Mouse (Mus musculus) MEL (cell line): ENCODE data around the gene Slamf8. TPM values are rescaled to one million over a fixed set of nuclear protein-coding genes. Genes with fewer than 3 reads are reported as not detected.
A peak's percentile ranks its signal among the peaks of the same experiment; 100 is the strongest.

Experiments used
- DNase-seq: peaks from one replicate; pipeline ENCODE4 v3.0.0; 2011; ENCODE audit warnings: low read depth, low spot score
- H3K27ac ChIP-seq: 2 replicates; pipeline ENCODE4 v1.5.1; 2012; ENCODE audit warnings: low read depth, mild to moderate bottlenecking, control low read depth, low read length, moderate library complexity; ENCODE audit not compliant: control insufficient read depth
- H3K27me3 ChIP-seq, 2 experiments: fragments of 150-350 bp in 1 of 2; sonication (generic) in 1 of 2; 2 replicates each; pipeline ENCODE4 v1.6.1; 2012; ENCODE audit warnings: low read length in 2 of 2, mild to moderate bottlenecking in 2 of 2, improper control_type of control experiment in 1 of 2, moderate library complexity in 1 of 2; ENCODE audit not compliant: insufficient read depth in 2 of 2, control insufficient read depth in 1 of 2
- H3K36me3 ChIP-seq, 2 experiments: 2 replicates each; pipeline ENCODE4 v1.6.1; 2012 to 2014; ENCODE audit warnings: low read length in 2 of 2, improper control_type of control experiment in 1 of 2, inconsistent platforms in 1 of 2, mild to moderate bottlenecking in 1 of 2; ENCODE audit not compliant: insufficient read depth in 2 of 2, control insufficient read depth in 1 of 2
- H3K4me1 ChIP-seq, 2 experiments: fragments of 150-350 bp in 1 of 2; sonication (generic) in 1 of 2; 2 replicates each; pipeline ENCODE4 v1.6.1; 2012; ENCODE audit warnings: low read length in 2 of 2, improper control_type of control experiment in 1 of 2, mild to moderate bottlenecking in 1 of 2; ENCODE audit not compliant: insufficient read depth in 2 of 2, control insufficient read depth in 1 of 2
- H3K4me3 ChIP-seq, 2 experiments: fragments of 150-350 bp in 1 of 2; sonication (generic) in 1 of 2; 2 replicates each; pipeline ENCODE4 v1.5.1; 2012; ENCODE audit warnings: low read depth in 2 of 2, low read length in 2 of 2, mild to moderate bottlenecking in 2 of 2, moderate library complexity in 2 of 2, control low read depth in 1 of 2, improper control_type of control experiment in 1 of 2; ENCODE audit not compliant: control insufficient read depth in 1 of 2, insufficient read depth in 1 of 2
- H3K79me2 ChIP-seq: 2 replicates; pipeline ENCODE4 v1.6.1; 2012; ENCODE audit warnings: mild to moderate bottlenecking, low read length, moderate library complexity; ENCODE audit not compliant: control insufficient read depth, poor library complexity, insufficient read depth
- H3K9ac ChIP-seq: 2 replicates; pipeline ENCODE4 v1.6.1; 2012; ENCODE audit warnings: low read depth, mild to moderate bottlenecking, control low read depth, low read length, moderate library complexity; ENCODE audit not compliant: control insufficient read depth, poor library complexity, severe bottlenecking
- H3K9me3 ChIP-seq: fragments of 150-350 bp; sonication (generic); replicated peaks from 2 replicates; pipeline ENCODE4 v1.6.1; 2012; ENCODE audit warnings: mild to moderate bottlenecking, low read length, improper control_type of control experiment, moderate library complexity; ENCODE audit not compliant: insufficient read depth
- CHD2 ChIP-seq: IDR thresholded peaks from 2 replicates; pipeline ENCODE4 v1.6.1; 2011; ENCODE audit warnings: low read length, improper control_type of control experiment
- E2F4 ChIP-seq: IDR thresholded peaks from 2 replicates; pipeline ENCODE4 v1.6.1; 2011; ENCODE audit warnings: low read depth, low read length, improper control_type of control experiment, borderline replicate concordance
- ELF1 ChIP-seq: IDR thresholded peaks from 2 replicates; pipeline ENCODE4 v1.6.1; 2014; ENCODE audit warnings: low read depth, mild to moderate bottlenecking, inconsistent platforms, low read length, improper control_type of control experiment, moderate library complexity
- ETS1 ChIP-seq: IDR thresholded peaks from 2 replicates; pipeline ENCODE4 v1.6.1; 2012; ENCODE audit warnings: low read depth, mild to moderate bottlenecking, inconsistent platforms, low read length, improper control_type of control experiment, moderate library complexity
- GATA1 ChIP-seq: IDR thresholded peaks from 2 replicates; pipeline ENCODE4 v1.6.1; 2011; ENCODE audit warnings: low read depth, low read length, improper control_type of control experiment
- HCFC1 ChIP-seq: IDR thresholded peaks from 2 replicates; pipeline ENCODE4 v1.6.1; 2012; ENCODE audit warnings: low read depth, mild to moderate bottlenecking, inconsistent platforms, low read length, improper control_type of control experiment, moderate library complexity
- MAFK ChIP-seq: IDR thresholded peaks from 2 replicates; pipeline ENCODE4 v1.6.1; 2011; ENCODE audit warnings: low read depth, mild to moderate bottlenecking, low read length, improper control_type of control experiment, borderline replicate concordance
- MAZ ChIP-seq: IDR thresholded peaks from 2 replicates; pipeline ENCODE4 v1.6.1; 2012; ENCODE audit warnings: low read depth, mild to moderate bottlenecking, inconsistent platforms, low read length, improper control_type of control experiment
- MEF2A ChIP-seq: IDR thresholded peaks from 2 replicates; pipeline ENCODE4 v1.6.1; 2014; ENCODE audit warnings: low read depth, mild to moderate bottlenecking, inconsistent platforms, low read length, improper control_type of control experiment; ENCODE audit not compliant: poor library complexity, insufficient replicate concordance, severe bottlenecking; ENCODE audit errors: extremely low read depth
- NELFE ChIP-seq: IDR thresholded peaks from 2 replicates; pipeline ENCODE4 v1.6.1; 2011; ENCODE audit warnings: low read depth, low read length, improper control_type of control experiment
- POLR2AphosphoS2 ChIP-seq: IDR thresholded peaks from 2 replicates; pipeline ENCODE4 v1.6.1; 2011; ENCODE audit warnings: low read length, improper control_type of control experiment
- POLR2AphosphoS5 ChIP-seq: IDR thresholded peaks from 2 replicates; pipeline ENCODE4 v1.6.1; 2012; ENCODE audit warnings: low read depth, borderline replicate concordance, mild to moderate bottlenecking, inconsistent platforms, low read length, moderate library complexity, mixed read lengths
- RAD21 ChIP-seq: IDR thresholded peaks from 2 replicates; pipeline ENCODE4 v1.6.1; 2011; ENCODE audit warnings: mild to moderate bottlenecking, low read depth, low read length, improper control_type of control experiment
- RCOR1 ChIP-seq: IDR thresholded peaks from 2 replicates; pipeline ENCODE4 v1.6.1; 2012; ENCODE audit warnings: low read depth, mild to moderate bottlenecking, inconsistent platforms, low read length, improper control_type of control experiment
- UBTF ChIP-seq: IDR thresholded peaks from 2 replicates; pipeline ENCODE4 v1.6.1; 2012; ENCODE audit warnings: low read depth, mild to moderate bottlenecking, inconsistent platforms, low read length, improper control_type of control experiment, moderate library complexity, borderline replicate concordance; ENCODE audit not compliant: insufficient read depth
- USF1 ChIP-seq: IDR thresholded peaks from 2 replicates; pipeline ENCODE4 v1.6.1; 2014; ENCODE audit warnings: low read depth, mild to moderate bottlenecking, inconsistent platforms, low read length, improper control_type of control experiment, moderate library complexity
- USF2 ChIP-seq, 2 experiments: IDR thresholded peaks; 2 replicates each; pipeline ENCODE4 v1.6.1; 2011 to 2012; ENCODE audit warnings: improper control_type of control experiment in 2 of 2, low read length in 2 of 2, borderline replicate concordance in 1 of 2, inconsistent platforms in 1 of 2, low read depth in 1 of 2, mild to moderate bottlenecking in 1 of 2; ENCODE audit not compliant: insufficient read depth in 1 of 2
- ZMIZ1 ChIP-seq: IDR thresholded peaks from 2 replicates; pipeline ENCODE4 v1.6.1; 2012; ENCODE audit warnings: low read depth, mild to moderate bottlenecking, inconsistent platforms, low read length, improper control_type of control experiment, moderate library complexity
- ZNF384 ChIP-seq: IDR thresholded peaks from 2 replicates; pipeline ENCODE4 v1.6.1; 2012; ENCODE audit warnings: low read depth, mild to moderate bottlenecking, inconsistent platforms, low read length, improper control_type of control experiment
- polyA plus RNA-seq, 2 experiments: library from polyadenylated mRNA; stranded (reverse) in 1 of 2; unstranded in 1 of 2; fragments of >175 nt in 1 of 2; fragments of >200 nt in 1 of 2; gene quantifications; 2 replicates each; pipeline versions ENCODE4 v1.2.1 to v1.2.4; 2012; ENCODE audit warnings: low replicate concordance in 2 of 2, low read depth in 1 of 2; ENCODE audit not compliant: insufficient read length in 2 of 2, insufficient read depth in 1 of 2, missing spikeins in 1 of 2
- total RNA-seq: library from RNA; depleted of rRNA; stranded (reverse); fragments of 300-350 nt; gene quantifications from 2 replicates; pipeline ENCODE4 v1.2.3, GENCODE M21; 2012

Gene Slamf8
- total and polyA plus RNA-seq, 3 experiments: not detected

GRCm38 (mm10) chr1:172631721-172632120, 41.4 kb upstream of the Slamf8 start:
- no peak overlapping the region for H3K27ac ChIP-seq
- no peak for TF ChIP-seq POLR2AphosphoS2
- no peak for TF ChIP-seq ELF1
- TF ChIP-seq MAZ: no peak
- H3K36me3 ChIP-seq: no peaks in the 10 kb centered on the region
- no peak overlapping the region for H3K4me3 ChIP-seq
- peaks cover 0 to 2% of the 10 kb centered on the region in 2 experiments; a peak in 1 of 4 replicates for H3K27me3 ChIP-seq
- peak; percentile 13 for DNase-seq
- no peaks in the 10 kb centered on the region for H3K79me2 ChIP-seq
- no peak overlapping the region for H3K9ac ChIP-seq
- no peaks in the 10 kb centered on the region; a peak in 1 of 4 replicates for H3K4me1 ChIP-seq
- no peaks in the 10 kb centered on the region for H3K9me3 ChIP-seq

GRCm38 (mm10) chr1:172629831-172630230, 39.5 kb upstream of the Slamf8 start:
- Histone ChIP-seq H3K36me3 (no peaks in the 10 kb centered on the region), H3K79me2 (no peaks in the 10 kb centered on the region), H3K9me3 (no peaks in the 10 kb centered on the region), H3K4me3 (no peak overlapping the region), H3K27me3 (no peaks in the 10 kb centered on the region), H3K4me1 (no peaks in the 10 kb centered on the region; a peak in 1 of 4 replicates), H3K27ac (no peak overlapping the region), H3K9ac (no peak overlapping the region)
- TF ChIP-seq USF2 (IDR thresholded peaks at IDR 0.05; ENCODE audit: borderline replicate concordance in 1 of 2, insufficient read depth in 1 of 2, low read depth in 1 of 2, low read length in 2 of 2): no peak
- TF ChIP-seq MAFK: no peak
- no peak for TF ChIP-seq GATA1
- no peak for TF ChIP-seq ETS1
- no peak for TF ChIP-seq CHD2
- TF ChIP-seq NELFE: no peak
- no peak for TF ChIP-seq USF1
- no peak for TF ChIP-seq E2F4
- TF ChIP-seq HCFC1: no peak
- no peak for TF ChIP-seq RAD21
- TF ChIP-seq MEF2A: no peak
- no peak for TF ChIP-seq POLR2AphosphoS2
- TF ChIP-seq ZNF384: no peak
- no peak for TF ChIP-seq POLR2AphosphoS5
- no peak for TF ChIP-seq UBTF
- TF ChIP-seq RCOR1: no peak
- no peak for TF ChIP-seq ZMIZ1
- DNase-seq: no peak
